Mouse (Mus musculus): Measurements from ENCODE around the gene Olfr31. TPM values are rescaled to one million over a fixed set of nuclear protein-coding genes. Genes with fewer than 3 reads are reported as not detected.
A peak's percentile ranks its signal among the peaks of the same experiment; 100 is the strongest.

The Olfr31 gene
- total RNA-seq, 1 experiment: 0.13 TPM

DNA sequence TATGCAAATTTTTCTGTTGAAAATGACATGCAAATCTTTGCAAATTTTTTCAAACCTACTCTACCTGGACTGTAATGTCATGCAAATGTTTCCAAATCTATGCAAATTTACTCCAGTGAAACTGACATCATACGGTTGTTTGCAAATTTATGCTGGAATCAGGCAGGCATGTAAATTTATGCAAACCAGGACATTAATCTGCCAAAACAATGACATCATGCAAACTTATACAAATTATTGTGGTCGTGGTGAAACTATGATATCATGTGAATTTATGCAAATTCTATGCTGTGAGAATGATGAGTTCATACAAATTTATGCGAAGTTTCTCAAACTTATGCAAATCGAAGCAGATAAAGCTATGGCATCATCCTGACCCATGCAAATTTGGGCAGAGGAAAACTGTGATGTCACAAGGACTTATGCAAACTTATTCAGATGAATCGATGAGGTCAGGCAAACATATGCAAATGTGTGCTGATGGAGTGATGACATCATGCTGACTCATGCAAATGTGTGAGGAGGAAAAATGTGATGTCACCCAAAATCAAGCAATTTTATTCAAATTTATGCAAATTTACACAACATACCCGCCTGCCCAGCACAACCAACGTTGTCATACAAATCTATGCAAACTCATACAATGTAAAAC is 30.6 kb downstream of the Olfr31 start:
- Histone ChIP-seq H3K4me1 (ENCODE audit: control insufficient read depth in 2 of 2, insufficient read depth in 2 of 2, low read length in 2 of 2, poor library complexity in 1 of 2) (no peaks in the 10 kb centered on the region), H3K36me3 (ENCODE audit: control insufficient read depth, insufficient read depth, low read length, poor library complexity, severe bottlenecking) (peaks cover 32% of the 10 kb centered on the region; the same call in 1 of the 2 replicates), H3K4me3 (ENCODE audit: insufficient read depth in 1 of 2, low read depth in 1 of 2, low read length in 2 of 2, poor library complexity in 1 of 2, severe bottlenecking in 1 of 2) (no peak overlapping the region), H3K27ac (ENCODE audit: insufficient read depth, low read depth, low read length, poor library complexity, severe bottlenecking) (no peak overlapping the region), H3K9me3 (ENCODE audit: control insufficient read depth, insufficient read depth, low read depth, low read length) (peaks cover 4% of the 10 kb centered on the region; the same call in 1 of the 2 replicates), H3K9ac (ENCODE audit: insufficient read depth, low read depth, low read length, poor library complexity, severe bottlenecking) (no peak overlapping the region)
- in situ Hi-C loops (cut with MboI; ENCODE audit: low sequenced_read_pairs in 2 of 2, unreplicated experiment in 2 of 2): no loop called here
- DNase-seq (ENCODE audit: low read depth, low spot score): no peak
- TF ChIP-seq MAFK (IDR thresholded peaks at IDR 0.05; ENCODE audit: insufficient read depth, low read depth, low read length): peak; percentile 74
- TF ChIP-seq ZNF384 (IDR thresholded peaks at IDR 0.05; ENCODE audit: low read depth, low read length): no peak

DNA sequence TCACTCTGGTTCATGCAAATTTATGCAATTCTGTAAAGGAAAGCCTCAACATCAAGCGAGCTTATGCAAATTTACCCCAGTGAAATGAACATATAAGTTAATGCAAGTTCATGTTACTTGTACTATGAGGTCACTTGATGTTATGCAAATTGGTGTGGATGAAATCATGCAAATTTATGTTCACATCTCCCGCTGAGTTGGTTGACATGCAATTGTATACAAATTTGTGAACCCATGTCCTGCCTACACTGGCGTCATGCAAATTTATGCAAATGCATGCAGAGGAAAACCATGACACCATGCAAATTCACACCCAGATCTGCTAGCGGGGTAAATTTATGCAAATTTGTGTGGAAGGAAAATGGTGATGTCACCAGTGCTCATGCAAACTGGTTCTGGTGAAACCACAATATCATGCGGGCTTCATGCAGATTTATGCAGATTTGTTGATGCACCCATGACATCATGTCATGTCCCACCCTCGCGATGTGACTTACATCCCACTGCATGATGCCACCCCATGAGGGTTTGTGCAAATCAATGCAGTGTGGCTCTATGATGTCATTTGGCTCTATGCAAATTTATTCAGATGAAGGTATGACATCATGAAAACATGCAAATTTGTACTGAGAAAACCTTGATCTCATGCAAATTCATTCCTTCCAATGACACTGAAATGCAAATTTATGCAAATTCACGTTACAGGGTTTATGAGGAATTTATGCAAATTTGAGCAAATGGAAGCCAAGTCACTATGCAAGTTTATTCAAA is 31.3 kb downstream of the Olfr31 start:
- in situ Hi-C loops (cut with MboI; ENCODE audit: low sequenced_read_pairs in 2 of 2, unreplicated experiment in 2 of 2): no loop called here
- H3K4me3 ChIP-seq (ENCODE audit: insufficient read depth in 1 of 2, low read depth in 1 of 2, low read length in 2 of 2, poor library complexity in 1 of 2, severe bottlenecking in 1 of 2): no peak overlapping the region
- no peak overlapping the region for H3K27ac ChIP-seq (ENCODE audit: insufficient read depth, low read depth, low read length, poor library complexity, severe bottlenecking)
- DNase-seq (ENCODE audit: low read depth, low spot score): no peak
- no peak overlapping the region for H3K9ac ChIP-seq (ENCODE audit: insufficient read depth, low read depth, low read length, poor library complexity, severe bottlenecking)
- peaks cover 30% of the 10 kb centered on the region; the same call in 1 of the 2 replicates for H3K36me3 ChIP-seq (ENCODE audit: control insufficient read depth, insufficient read depth, low read length, poor library complexity, severe bottlenecking)
- H3K9me3 ChIP-seq (ENCODE audit: control insufficient read depth, insufficient read depth, low read depth, low read length): peaks cover 4% of the 10 kb centered on the region; the same call in 1 of the 2 replicates
- no peaks in the 10 kb centered on the region for H3K4me1 ChIP-seq (ENCODE audit: control insufficient read depth in 2 of 2, insufficient read depth in 2 of 2, low read length in 2 of 2, poor library complexity in 1 of 2)
- TF ChIP-seq ZNF384 (IDR thresholded peaks at IDR 0.05; ENCODE audit: low read depth, low read length): no peak
- no peak for TF ChIP-seq ZC3H11A (IDR thresholded peaks at IDR 0.05; ENCODE audit: borderline replicate concordance, low read depth, low read length)
- TF ChIP-seq MAFK (IDR thresholded peaks at IDR 0.05; ENCODE audit: insufficient read depth, low read depth, low read length): 0 out of 2 replicates have a peak, but pooled peaks have one; percentile 2
- no peak; the same call in 1 of the 2 replicates for TF ChIP-seq HCFC1 (IDR thresholded peaks at IDR 0.05; ENCODE audit: borderline replicate concordance, insufficient read depth, low read length)

DNA sequence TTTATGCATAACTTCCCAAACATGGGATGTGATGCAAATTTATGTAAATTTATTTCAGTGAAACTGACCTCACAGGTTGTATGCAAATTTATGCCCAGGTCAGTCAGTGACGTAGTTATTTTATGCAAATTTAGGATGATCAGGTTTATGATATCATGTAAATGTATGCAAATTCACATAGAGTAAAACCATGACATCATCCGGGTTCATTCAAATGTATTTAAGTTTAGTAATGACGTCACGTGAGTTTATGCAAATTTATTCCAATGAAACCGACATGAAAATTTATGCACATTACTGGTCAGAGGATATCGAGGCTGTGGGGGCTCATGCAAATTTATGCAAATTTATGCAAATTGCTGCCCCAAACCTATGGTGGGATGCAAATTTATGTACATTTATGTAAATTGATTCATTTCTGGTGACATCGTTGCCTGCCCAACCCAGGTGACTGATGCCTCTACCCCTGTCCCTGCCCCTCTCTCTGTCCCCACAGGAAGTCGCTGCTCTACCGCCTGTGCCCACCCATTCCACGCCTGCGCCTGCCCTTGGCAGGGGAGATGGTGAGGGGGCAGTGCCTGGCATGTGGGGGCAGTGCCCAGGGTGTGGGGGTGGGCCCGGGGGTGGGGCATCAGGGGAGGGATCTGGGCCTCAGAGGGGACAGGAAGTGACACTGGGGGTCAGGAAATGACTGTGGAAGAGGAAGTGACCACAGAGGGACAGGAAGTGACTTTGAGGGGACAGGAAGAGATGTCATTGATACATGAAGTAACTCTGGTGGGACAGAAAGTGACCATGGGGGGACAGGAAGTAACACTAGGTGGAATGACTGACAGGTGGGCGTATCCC is 32.1 kb downstream of the Olfr31 start:
- Histone ChIP-seq H3K9me3 (ENCODE audit: control insufficient read depth, insufficient read depth, low read depth, low read length) (peaks cover 4% of the 10 kb centered on the region; the same call in 1 of the 2 replicates), H3K9ac (ENCODE audit: insufficient read depth, low read depth, low read length, poor library complexity, severe bottlenecking) (no peak overlapping the region), H3K36me3 (ENCODE audit: control insufficient read depth, insufficient read depth, low read length, poor library complexity, severe bottlenecking) (peaks cover 24% of the 10 kb centered on the region; the same call in 1 of the 2 replicates), H3K4me3 (ENCODE audit: insufficient read depth in 1 of 2, low read depth in 1 of 2, low read length in 2 of 2, poor library complexity in 1 of 2, severe bottlenecking in 1 of 2) (no peak overlapping the region), H3K27ac (ENCODE audit: insufficient read depth, low read depth, low read length, poor library complexity, severe bottlenecking) (no peak overlapping the region), H3K4me1 (ENCODE audit: control insufficient read depth in 2 of 2, insufficient read depth in 2 of 2, low read length in 2 of 2, poor library complexity in 1 of 2) (no peaks in the 10 kb centered on the region)
- in situ Hi-C loops (cut with MboI; ENCODE audit: low sequenced_read_pairs in 2 of 2, unreplicated experiment in 2 of 2): no loop called here
- TF ChIP-seq HCFC1 (IDR thresholded peaks at IDR 0.05; ENCODE audit: borderline replicate concordance, insufficient read depth, low read length) (no peak), ZC3H11A (IDR thresholded peaks at IDR 0.05; ENCODE audit: borderline replicate concordance, low read depth, low read length) (no peak), MAFK (IDR thresholded peaks at IDR 0.05; ENCODE audit: insufficient read depth, low read depth, low read length) (no peak), ZNF384 (IDR thresholded peaks at IDR 0.05; ENCODE audit: low read depth, low read length) (no peak), CHD2 (IDR thresholded peaks at IDR 0.05; ENCODE audit: low read depth, low read length) (no peak)
- DNase-seq (ENCODE audit: low read depth, low spot score): no peak

DNA sequence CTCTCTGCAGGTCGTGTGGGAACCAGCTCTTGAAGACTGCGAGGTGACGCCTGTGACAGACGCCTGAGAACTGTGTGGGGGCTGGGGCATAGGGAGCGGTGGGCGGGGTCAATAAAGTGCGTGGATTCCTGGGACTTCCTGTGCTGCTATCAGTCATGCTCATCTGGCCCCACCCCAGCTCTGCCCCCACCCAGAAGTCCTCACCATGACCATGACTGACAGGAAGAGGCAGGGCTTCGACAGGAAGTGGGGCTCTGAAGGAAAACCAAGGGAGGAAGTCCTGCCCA is 32.7 kb downstream of the Olfr31 start:
- H3K9me3 ChIP-seq (ENCODE audit: control insufficient read depth, insufficient read depth, low read depth, low read length): peaks cover 4% of the 10 kb centered on the region; the same call in 1 of the 2 replicates
- in situ Hi-C loops (cut with MboI; ENCODE audit: low sequenced_read_pairs in 2 of 2, unreplicated experiment in 2 of 2): no loop called here
- H3K4me1 ChIP-seq (ENCODE audit: control insufficient read depth in 2 of 2, insufficient read depth in 2 of 2, low read length in 2 of 2, poor library complexity in 1 of 2): no peaks in the 10 kb centered on the region
- peaks cover 19% of the 10 kb centered on the region; the same call in 1 of the 2 replicates for H3K36me3 ChIP-seq (ENCODE audit: control insufficient read depth, insufficient read depth, low read length, poor library complexity, severe bottlenecking)
- TF ChIP-seq HCFC1 (IDR thresholded peaks at IDR 0.05; ENCODE audit: borderline replicate concordance, insufficient read depth, low read length) (no peak), CHD2 (IDR thresholded peaks at IDR 0.05; ENCODE audit: low read depth, low read length) (no peak), ZNF384 (IDR thresholded peaks at IDR 0.05; ENCODE audit: low read depth, low read length) (no peak), MAFK (IDR thresholded peaks at IDR 0.05; ENCODE audit: insufficient read depth, low read depth, low read length) (no peak), ZC3H11A (IDR thresholded peaks at IDR 0.05; ENCODE audit: borderline replicate concordance, low read depth, low read length) (no peak)
- H3K9ac ChIP-seq (ENCODE audit: insufficient read depth, low read depth, low read length, poor library complexity, severe bottlenecking): no peak overlapping the region
- no peak overlapping the region for H3K27ac ChIP-seq (ENCODE audit: insufficient read depth, low read depth, low read length, poor library complexity, severe bottlenecking)
- DNase-seq (ENCODE audit: low read depth, low spot score): no peak
- H3K4me3 ChIP-seq (ENCODE audit: insufficient read depth in 1 of 2, low read depth in 1 of 2, low read length in 2 of 2, poor library complexity in 1 of 2, severe bottlenecking in 1 of 2): no peak overlapping the region

Other genes with a start within 250 kb of the Olfr31 start
- 127 and 187 TPM in 2 replicates for gene Psmd6, start 201.8 kb upstream of the Olfr31 start, total RNA-seq (2012; rRNA removed)
- not detected in 2 replicates for gene Olfr720, start 136.0 kb upstream of the Olfr31 start, total RNA-seq (2012; rRNA removed)
- 5.8 and 13.1 TPM in 2 replicates for gene Il3ra, start 23.4 kb downstream of the Olfr31 start, total RNA-seq (2012; rRNA removed)
- not detected in 2 replicates for gene Olfr721-ps1, start 78.5 kb downstream of the Olfr31 start, total RNA-seq (2012; rRNA removed)